Mouse (Mus musculus) heart, embryonic 13.5 days (tissue): ENCODE data around the gene Gm5640. TPM values are rescaled to one million over a fixed set of nuclear protein-coding genes. Genes with fewer than 3 reads are reported as not detected.
"Not testable (repeated sequence)": the region's sequence is repeated elsewhere in the genome, so short reads cannot be mapped to it uniquely, and the experiment has no call there.

Experiments
- ATAC-seq: fragments of 200-750 bp; cut with Nextera tagmentation; 2 replicates; pipeline ENCODE4 v1.8.0; 2017; ENCODE audit warnings: moderate TSS enrichment; ENCODE audit not compliant: insufficient number of reproducible peaks, low FRiP score, low TSS enrichment; ENCODE audit errors: extremely low read depth
- H3K27ac ChIP-seq: fragments of 300-500 bp; sonication (generic); replicated peaks from 2 replicates; pipeline ENCODE4 v1.5.1; 2015; ENCODE audit warnings: moderate library complexity, mild to moderate bottlenecking, inconsistent platforms
- H3K27me3 ChIP-seq: fragments of 300-500 bp; sonication (generic); replicated peaks from 2 replicates; pipeline ENCODE4 v1.6.1; 2015; ENCODE audit warnings: mild to moderate bottlenecking, inconsistent platforms
- H3K36me3 ChIP-seq: fragments of 300-500 bp; sonication (generic); 2 replicates; pipeline ENCODE4 v1.6.1; 2015; ENCODE audit warnings: mild to moderate bottlenecking, inconsistent platforms
- H3K4me1 ChIP-seq: fragments of 300-500 bp; sonication (generic); 2 replicates; pipeline ENCODE4 v1.6.1; 2015; ENCODE audit warnings: inconsistent platforms
- H3K4me2 ChIP-seq: fragments of 300-500 bp; sonication (generic); 2 replicates; pipeline ENCODE4 v1.6.1; 2015; ENCODE audit warnings: inconsistent platforms, mild to moderate bottlenecking, moderate library complexity
- H3K4me3 ChIP-seq: fragments of 300-500 bp; sonication (generic); 2 replicates; pipeline ENCODE4 v1.5.1; 2015; ENCODE audit warnings: moderate library complexity, mild to moderate bottlenecking, inconsistent platforms
- H3K9ac ChIP-seq: fragments of 300-500 bp; sonication (generic); 2 replicates; pipeline ENCODE4 v1.6.1; 2015; ENCODE audit warnings: inconsistent platforms, mild to moderate bottlenecking, moderate library complexity
- H3K9me3 ChIP-seq: fragments of 300-500 bp; sonication (generic); 2 replicates; pipeline ENCODE4 v1.6.1; 2016; ENCODE audit warnings: inconsistent platforms
- WGBS: fragments of 180-500 bp; shearing (Covaris S2); methylation state at CpG from one replicate; pipeline ENCODE4 v1.1.7; 2015; ENCODE audit warnings: mixed read lengths; 5-methylcytosine and 5-hydroxymethylcytosine counted together
- polyA plus RNA-seq: library from polyadenylated mRNA; unstranded; fragments of >200 nt; fragmentation: Nextera tagmentation; extraction: Ambion mirVana; gene quantifications from 2 replicates; pipeline ENCODE4 v1.2.1, GENCODE M21; 2015

Gm5640 gene
- 0.08 TPM in 1 of 2 replicates, not detected in the other for polyA plus RNA-seq

DNA sequence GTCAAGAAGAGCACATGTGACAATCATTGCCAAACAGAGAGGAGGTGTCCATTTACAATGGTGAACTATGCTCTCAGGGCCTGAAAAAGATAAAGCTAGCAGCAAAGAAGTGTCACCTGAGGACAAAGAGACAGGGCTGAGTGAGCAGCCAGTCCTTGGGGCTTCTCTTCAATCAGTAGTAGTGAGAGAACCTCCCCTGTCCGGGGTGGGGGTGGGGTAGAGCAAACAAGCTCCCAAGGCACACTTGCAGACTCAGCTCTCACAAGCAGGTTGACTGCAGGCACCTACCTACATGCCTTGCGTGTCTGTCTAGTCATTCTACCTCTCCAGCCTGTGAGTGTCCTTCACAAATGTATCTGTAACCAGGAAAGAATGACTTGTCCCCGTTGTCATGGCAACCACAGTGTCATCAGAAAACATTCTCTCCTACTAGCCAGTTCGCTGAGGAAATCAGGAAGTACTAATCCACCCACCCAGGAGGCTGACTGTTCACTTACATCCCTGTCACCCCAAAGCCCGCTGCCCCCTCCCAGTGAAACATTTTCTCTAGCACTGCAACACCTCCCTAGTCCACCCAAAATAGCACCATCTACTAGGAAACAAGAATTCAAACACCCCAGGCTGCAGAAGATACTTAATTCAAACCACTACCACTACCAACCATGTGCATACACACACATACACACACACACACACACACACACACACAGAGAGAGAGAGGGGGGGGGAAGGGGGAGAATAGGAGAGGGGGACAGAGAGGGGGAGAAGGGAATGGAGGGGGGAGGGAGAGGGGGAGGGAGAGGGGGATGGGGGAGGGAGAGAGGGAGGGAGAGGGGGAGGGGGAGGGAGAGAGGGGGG is at the start of gene Gm5640:
Gm5640 (minus strand) TSS at position 170 of the 858 bp plus-strand sequence.
- 46% methylated on average over 3 of the region's 5 CpGs for WGBS
- ATAC-seq, H3K4me3 ChIP-seq, H3K36me3 ChIP-seq, H3K9me3 ChIP-seq, H3K27ac ChIP-seq, H3K4me2 ChIP-seq, H3K27me3 ChIP-seq, H3K9ac ChIP-seq, H3K4me1 ChIP-seq: not testable (repeated sequence)

DNA sequence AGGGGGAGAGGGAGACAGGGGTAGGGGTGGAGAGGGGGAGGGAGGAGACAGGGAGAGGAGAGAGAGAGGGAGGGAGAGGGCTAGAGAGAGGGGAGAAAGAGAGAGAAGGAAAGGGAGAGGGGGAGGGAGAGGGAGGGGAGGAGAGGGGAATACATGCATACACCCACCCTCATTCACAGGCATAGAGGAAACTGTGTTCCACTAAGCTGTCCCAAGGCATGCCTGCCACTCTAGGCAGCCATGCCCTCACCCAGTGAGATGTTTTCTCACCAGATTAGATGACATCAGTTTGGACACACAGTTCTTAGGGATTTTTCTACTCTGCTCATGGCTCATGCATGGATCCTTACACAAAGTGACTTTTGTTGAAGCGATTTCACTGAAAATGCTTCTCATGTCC is 958 bp upstream of the Gm5640 start:
- H3K27ac ChIP-seq, H3K36me3 ChIP-seq, H3K9ac ChIP-seq, H3K4me1 ChIP-seq, ATAC-seq, H3K9me3 ChIP-seq, H3K4me2 ChIP-seq, H3K27me3 ChIP-seq, H3K4me3 ChIP-seq: not testable (repeated sequence)
- no CpG with 5 or more reads among the region's 1 CpGs for WGBS

DNA sequence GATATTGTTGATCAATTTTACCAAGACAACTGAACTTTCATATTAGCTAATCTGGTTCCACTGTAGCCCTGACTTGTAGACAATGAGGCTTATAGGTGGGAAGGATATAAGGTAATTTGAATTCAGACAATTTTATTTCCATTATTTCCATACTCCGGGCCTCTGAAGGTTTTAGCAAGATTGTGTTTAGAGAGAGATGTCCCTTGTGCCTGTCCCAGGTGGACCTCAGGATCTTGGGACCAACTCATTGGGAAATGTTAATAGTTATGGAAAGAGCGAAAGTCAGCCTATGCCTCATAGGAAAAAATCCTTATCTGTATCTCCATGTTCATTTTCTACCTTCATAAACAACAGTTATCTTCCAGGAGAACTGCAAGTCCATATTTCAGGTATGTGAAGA is 53.1 kb downstream of the Gm5640 start, which contains the start of gene Olfr1325:
Olfr1325 (plus strand) TSS at position 301 of the 400 bp plus-strand sequence.
- Histone ChIP-seq H3K9me3 (no peaks in the 10 kb centered on the region), H3K4me3 (no peak within 1 kb of the TSS), H3K27ac (no peak within 1 kb of the TSS), H3K27me3 (no peaks in the 10 kb centered on the region), H3K36me3 (no peaks in the 10 kb centered on the region), H3K4me1 (no peaks in the 10 kb centered on the region), H3K4me2 (no peak within 1 kb of the TSS), H3K9ac (no peak within 1 kb of the TSS)
- 85% methylated on average over 2 of the region's 2 CpGs for WGBS
- ATAC-seq = no peak

Other genes with a start within 250 kb of the Gm5640 start
- 20.4 and 21.7 TPM in 2 replicates for gene G6pdx, start 216.4 kb downstream of the Gm5640 start, polyA plus RNA-seq
- gene Gm6880, start 164.2 kb downstream of the Gm5640 start, polyA plus RNA-seq = not detected in 2 replicates
- not detected in 2 replicates for gene Olfr1326-ps1, start 70.7 kb downstream of the Gm5640 start, polyA plus RNA-seq
- gene Olfr1325, start 53.0 kb downstream of the Gm5640 start, polyA plus RNA-seq = not detected in 2 replicates
- gene Gm6890, start 95.3 kb upstream of the Gm5640 start, polyA plus RNA-seq = not detected in 2 replicates
- not detected in 2 replicates for gene Gm5936, start 191.6 kb upstream of the Gm5640 start, polyA plus RNA-seq